In genomic region chr13:44869418-44870119, GRCm38 (mm10) we compare ENCODE assay signal across 8 mouse cellular contexts.
DNase-seq lines count a peak whose midpoint lies in the region; ATAC-seq lines count a peak whose summit lies in the region.
"Not testable (repeated sequence)": the region's sequence is repeated elsewhere in the genome, so short reads cannot be mapped to it uniquely, and the experiment has no call there.

No protein-coding gene starts in this region.

- H3K4me1 ChIP-seq in heart, embryonic 13.5 days: peaks cover 45% of the 10 kb centered on the region
- H3K4me1 ChIP-seq in kidney, embryonic 16.5 days (ENCODE audit: insufficient read depth, low read length); limb, embryonic 15.5 days: not testable (repeated sequence)

- not testable (repeated sequence) for H3K27me3 ChIP-seq in heart, embryonic 13.5 days (replicated peaks); kidney, embryonic 16.5 days (ENCODE audit: insufficient read depth, low read length); limb, embryonic 15.5 days

- not testable (repeated sequence) for H3K9me3 ChIP-seq in heart, embryonic 13.5 days; kidney, embryonic 16.5 days (ENCODE audit: low read length); limb, embryonic 15.5 days

- H3K9ac ChIP-seq in heart, embryonic 13.5 days; kidney, embryonic 16.5 days (replicated peaks; ENCODE audit: low read length); limb, embryonic 15.5 days: not testable (repeated sequence)

- 71% methylated on average over 47 of the region's 47 CpGs for WGBS in heart, embryonic 13.5 days
- 75% methylated on average over 47 of the region's 47 CpGs for WGBS in kidney, embryonic 16.5 days
- WGBS in limb, embryonic 15.5 days: 77% methylated on average over 47 of the region's 47 CpGs

- ATAC-seq in erythroid progenitor cell, adult 5-6 weeks (replicated peaks; ENCODE audit: low FRiP score, poor library complexity, severe bottlenecking): peak; percentile 82
- peak; percentile 100 for ATAC-seq in heart, embryonic 13.5 days (ENCODE audit: extremely low read depth, insufficient number of reproducible peaks, low FRiP score, low TSS enrichment)
- peak; percentile 100 for ATAC-seq in kidney, embryonic 16.5 days (ENCODE audit: low FRiP score, low TSS enrichment)
- peak; percentile 100 for ATAC-seq in limb, embryonic 15.5 days (ENCODE audit: insufficient number of reproducible peaks, low FRiP score, low TSS enrichment, low read depth)

- H3K27ac ChIP-seq in heart, embryonic 13.5 days (replicated peaks); kidney, embryonic 16.5 days (ENCODE audit: low read length); limb, embryonic 15.5 days: not testable (repeated sequence)

- H3K4me3 ChIP-seq in heart, embryonic 13.5 days; kidney, embryonic 16.5 days (ENCODE audit: low read length); limb, embryonic 15.5 days: not testable (repeated sequence)

- H3K36me3 ChIP-seq in heart, embryonic 13.5 days; kidney, embryonic 16.5 days (ENCODE audit: insufficient read depth, low read length); limb, embryonic 15.5 days: not testable (repeated sequence)

- not testable (repeated sequence) for H3K4me2 ChIP-seq in heart, embryonic 13.5 days; kidney, embryonic 16.5 days (replicated peaks; ENCODE audit: low read depth, low read length); limb, embryonic 15.5 days

- DNase-seq in 416B (ENCODE audit: low read depth): peak; percentile 95
- peak; percentile 100 for DNase-seq in adrenal gland, postnatal 4 days (ENCODE audit: low spot score in 2 of 2)
- peak; percentile 89 to 100 for DNase-seq in monocyte, adult 2 months (ENCODE audit: low read depth in 1 of 2, low spot score in 2 of 2)
- DNase-seq in spleen, postnatal 14 days (ENCODE audit: low spot score in 2 of 2): peak; percentile 99 to 100
